Mouse (Mus musculus): ENCODE results near the gene Pitpnm1. TPM values are rescaled to one million over a fixed set of nuclear protein-coding genes. Genes with fewer than 3 reads are reported as not detected.

Pitpnm1 gene
- total and polyA plus RNA-seq, 3 experiments: 15.9 to 43.8 (median 34.7) TPM

GRCm38 (mm10) chr19:4136463-4136862, 36.7 kb downstream of the Pitpnm1 start:
- in situ Hi-C loops (cut with MboI; ENCODE audit: low pct_ligation_motif_present, low pct_unique_long_range_greater_than_20kb, low sequenced_read_pairs): no loop called here
- H3K4me1 ChIP-seq (ENCODE audit: control insufficient read depth in 1 of 2, insufficient read depth in 2 of 2): peaks cover 36 to 91% of the 10 kb centered on the region in 2 experiments
- peaks cover 16 to 59% of the 10 kb centered on the region in 2 experiments for H3K36me3 ChIP-seq (replicated peaks in 1 of 2; ENCODE audit: control insufficient read depth in 1 of 2, insufficient read depth in 1 of 2, low read length in 1 of 2)
- peak overlapping the region in 1 of 3 experiments; percentile 8 for H3K4me3 ChIP-seq (replicated peaks in 1 of 3; ENCODE audit: low read depth in 2 of 3, low read length in 2 of 3, poor library complexity in 1 of 3)
- H3K9ac ChIP-seq (ENCODE audit: insufficient read depth, low read depth): peak overlapping the region; percentile 7; the same call in 1 of the 2 replicates
- no peaks in the 10 kb centered on the region; the same call in 1 of the 2 replicates for H3K79me2 ChIP-seq (replicated peaks; ENCODE audit: control insufficient read depth, extremely low read depth, insufficient read depth, poor library complexity, severe bottlenecking)
- no peaks in the 10 kb centered on the region for H3K9me3 ChIP-seq (replicated peaks; ENCODE audit: low read length)
- H3K27me3 ChIP-seq (replicated peaks): no peaks in the 10 kb centered on the region
- H3K4me2 ChIP-seq (ENCODE audit: insufficient read depth, low read depth, poor library complexity, severe bottlenecking): no peak overlapping the region
- H3K27ac ChIP-seq (ENCODE audit: insufficient read depth, low read depth): peak overlapping the region; percentile 44
- dilution Hi-C loops (cut with MboI; ENCODE audit: extremely low pct_ligation_motif_present, extremely low pct_unique_long_range_greater_than_20kb, low sequenced_read_pairs): no loop called here
- no peak for TF ChIP-seq CHD2 (IDR thresholded peaks at IDR 0.05; ENCODE audit: low read length)
- TF ChIP-seq NELFE (IDR thresholded peaks at IDR 0.05; ENCODE audit: low read depth, low read length): no peak
- no peak for TF ChIP-seq USF1 (IDR thresholded peaks at IDR 0.05; ENCODE audit: low read depth, low read length)
- no peak for TF ChIP-seq MAFK (IDR thresholded peaks at IDR 0.05; ENCODE audit: insufficient replicate concordance, low read length)
- no peak for TF ChIP-seq JUN (IDR thresholded peaks at IDR 0.05; ENCODE audit: insufficient read depth, low read depth, low read length)
- peak; percentile 30; the same call in 1 of the 2 replicates for TF ChIP-seq TCF12 (IDR thresholded peaks at IDR 0.05; ENCODE audit: low read depth, low read length)
- no peak for TF ChIP-seq EP300 (IDR thresholded peaks at IDR 0.05; ENCODE audit: low read length)
- no peak for TF ChIP-seq PAX5 (IDR thresholded peaks at IDR 0.05; ENCODE audit: low read length)
- TF ChIP-seq RAD21 (IDR thresholded peaks at IDR 0.05; ENCODE audit: low read depth, low read length): peak; percentile 23
- no peak for TF ChIP-seq NRF1 (IDR thresholded peaks at IDR 0.05; ENCODE audit: low read depth, low read length)
- TF ChIP-seq MYC (IDR thresholded peaks at IDR 0.05; ENCODE audit: low read depth, low read length): no peak; the same call in 1 of the 2 replicates
- no peak; the same call in 1 of the 2 replicates for TF ChIP-seq POLR2A (IDR thresholded peaks at IDR 0.05; ENCODE audit: low read depth, low read length)
- TF ChIP-seq CTCF (conservative IDR thresholded peaks at IDR 0.05 in 1 of 2, IDR thresholded peaks at IDR 0.05 in 1 of 2; ENCODE audit: low read depth in 2 of 2, low read length in 2 of 2): peak; percentile 6 to 73; a peak in 3 of 4 replicates
- no peak for TF ChIP-seq HCFC1 (IDR thresholded peaks at IDR 0.05; ENCODE audit: low read depth, low read length)
- no peak for TF ChIP-seq MEF2A (IDR thresholded peaks at IDR 0.05; ENCODE audit: borderline replicate concordance, low read depth, low read length)
- no peak for TF ChIP-seq CHD1 (IDR thresholded peaks at IDR 0.05; ENCODE audit: low read depth, low read length)
- no peak for TF ChIP-seq ZNF384 (IDR thresholded peaks at IDR 0.05; ENCODE audit: low read depth, low read length)
- peak; percentile 48; the same call in 1 of the 2 replicates for TF ChIP-seq SMC3 (IDR thresholded peaks at IDR 0.05; ENCODE audit: low read depth, low read length)
- no peak for TF ChIP-seq MAZ (IDR thresholded peaks at IDR 0.05; ENCODE audit: low read depth, low read length)
- no peak for TF ChIP-seq ELF1 (IDR thresholded peaks at IDR 0.05; ENCODE audit: low read depth, low read length)
- no peak for TF ChIP-seq E2F4 (IDR thresholded peaks at IDR 0.05; ENCODE audit: insufficient replicate concordance, low read depth, low read length)
- no peak for TF ChIP-seq ETS1 (conservative IDR thresholded peaks at IDR 0.05; ENCODE audit: low read depth, low read length)
- peak; percentile 69 for DNase-seq (ENCODE audit: extremely low read depth)
